Mouse (Mus musculus) stomach, postnatal 0 days (tissue): ENCODE data around the gene Sox5.

Source experiments
- CTCF ChIP-seq: IDR thresholded peaks from 2 replicates; pipeline ENCODE4 v1.5.1; 2016; ENCODE audit warnings: antibody characterized with exemption, low read depth, mild to moderate bottlenecking, moderate library complexity
- EP300 ChIP-seq: optimal IDR thresholded peaks from 2 replicates; pipeline ENCODE3; 2016; ENCODE audit warnings: antibody characterized with exemption

GRCm38 (mm10) chr6:144100852-144101251, 680.9 kb downstream of the Sox5 start:
- TF ChIP-seq EP300 (no peak), CTCF (no peak)
